Mouse (Mus musculus) telencephalon, adult 2 months (tissue): ENCODE data around the gene Gm10778.
A peak's percentile ranks its signal among the peaks of the same experiment; 100 is the strongest.

Source experiments
- DNase-seq: peaks from one replicate; pipeline ENCODE4 v3.0.0-alpha.2; 2011; ENCODE audit warnings: low read depth, low spot score

The Gm10778 gene

DNA sequence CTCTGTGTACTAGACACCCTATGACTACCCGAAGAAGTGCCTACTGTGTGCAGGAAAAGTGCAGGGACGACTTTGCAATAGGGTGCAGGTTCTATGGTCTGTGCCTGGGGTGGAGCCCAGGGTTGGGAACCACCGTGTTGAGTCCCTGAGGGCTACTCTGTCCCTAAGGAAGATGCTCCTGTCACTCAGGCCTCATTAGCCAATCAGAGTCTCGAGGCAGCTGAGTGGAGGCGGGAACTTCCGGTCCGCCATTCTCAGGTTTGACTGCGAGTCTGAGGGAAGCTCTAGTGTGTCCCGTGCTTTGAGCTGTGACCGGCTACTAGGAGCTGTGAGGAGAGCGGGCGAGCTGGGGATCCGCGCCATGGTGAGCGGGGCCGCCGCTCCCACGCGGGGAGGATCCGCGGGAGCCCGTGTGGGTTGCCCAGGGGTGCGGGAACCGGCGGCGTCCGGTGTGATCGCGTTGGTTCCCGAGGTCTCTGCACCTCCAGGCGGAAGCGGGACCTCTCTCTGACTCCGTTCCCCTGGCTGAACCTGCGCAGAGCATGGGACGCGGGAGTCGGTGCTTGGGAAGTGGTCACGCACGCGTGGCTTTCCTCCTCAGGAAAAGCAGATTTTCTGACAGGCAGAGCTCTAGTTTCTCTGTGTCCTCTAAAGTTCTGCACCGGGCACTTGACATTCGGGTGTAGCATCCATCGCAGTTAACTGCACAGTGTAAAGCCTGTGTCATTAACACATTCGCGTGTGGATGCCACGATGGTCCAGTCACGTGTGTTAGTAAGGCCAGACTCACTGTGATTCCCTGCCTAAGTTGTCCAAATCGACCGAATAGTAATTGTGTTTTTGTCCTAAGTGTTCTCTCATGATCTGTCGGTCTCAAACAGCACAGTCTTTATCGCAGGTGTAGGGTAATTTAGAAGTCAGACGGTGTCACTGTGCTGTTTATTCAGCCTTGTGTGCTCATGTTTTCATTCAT is at the start of gene Gm10778:
Gm10778 (plus strand) TSS at position 257 of the 973 bp plus-strand sequence.
- DNase-seq, result peak; percentile 87

DNA sequence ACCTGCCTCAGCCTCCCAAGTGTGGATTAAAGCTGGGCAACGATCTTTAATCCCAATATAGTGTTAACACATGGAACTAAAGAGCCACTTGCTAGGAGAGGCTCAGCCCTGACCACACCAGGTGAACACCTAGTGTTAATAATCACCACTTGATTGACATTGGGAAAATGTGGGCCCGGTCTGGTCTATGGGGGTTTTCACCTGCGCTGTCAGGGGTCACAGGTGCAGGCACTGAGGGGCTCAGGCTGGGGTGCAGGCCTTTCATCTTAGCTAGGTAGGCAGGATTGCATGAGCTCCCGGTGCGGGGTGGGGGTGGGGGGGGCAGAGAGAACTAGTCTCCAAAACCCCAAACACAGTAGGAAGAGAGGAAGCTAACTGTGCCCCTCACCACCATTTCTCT is 49.2 kb upstream of the Gm10778 start:
- no peak for DNase-seq

GRCm38 (mm10) chr10:81600096-81600495 is 48.8 kb upstream of the Gm10778 start:
- no peak for DNase-seq

DNA sequence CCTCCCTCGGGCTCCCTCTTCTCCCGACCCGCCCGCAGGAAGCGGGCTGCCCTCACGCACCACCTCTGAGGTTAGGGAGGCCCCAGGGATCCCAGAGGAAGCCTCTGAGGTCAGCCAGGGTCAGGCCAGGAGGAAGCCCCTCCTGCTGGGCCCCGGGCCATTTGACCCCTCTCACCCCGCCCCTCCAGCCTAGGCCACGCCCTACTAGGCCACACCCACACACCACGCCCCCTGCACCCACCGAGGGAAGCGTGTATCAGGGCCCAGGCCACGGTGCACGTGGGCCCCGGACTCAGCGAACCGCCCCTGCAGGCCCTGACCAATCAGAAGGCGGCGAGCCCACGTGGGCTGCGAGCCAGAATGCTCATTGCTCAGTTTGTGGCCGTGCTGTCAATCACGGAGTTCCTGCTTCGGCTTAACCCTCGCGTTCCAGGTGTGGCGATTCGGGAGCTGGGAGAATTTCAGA is 48.1 kb upstream of the Gm10778 start, which contains the start of gene Tle6:
Tle6 (minus strand) TSS at position 336 of the 466 bp plus-strand sequence.
- peak; percentile 84 for DNase-seq

- no peak for DNase-seq
Observed at GRCm38 (mm10) chr10:81601396-81601905, 47.4 kb upstream of the Gm10778 start.

GRCm38 (mm10) chr10:81602741-81603151 is 46.1 kb upstream of the Gm10778 start:
- no peak for DNase-seq

DNA sequence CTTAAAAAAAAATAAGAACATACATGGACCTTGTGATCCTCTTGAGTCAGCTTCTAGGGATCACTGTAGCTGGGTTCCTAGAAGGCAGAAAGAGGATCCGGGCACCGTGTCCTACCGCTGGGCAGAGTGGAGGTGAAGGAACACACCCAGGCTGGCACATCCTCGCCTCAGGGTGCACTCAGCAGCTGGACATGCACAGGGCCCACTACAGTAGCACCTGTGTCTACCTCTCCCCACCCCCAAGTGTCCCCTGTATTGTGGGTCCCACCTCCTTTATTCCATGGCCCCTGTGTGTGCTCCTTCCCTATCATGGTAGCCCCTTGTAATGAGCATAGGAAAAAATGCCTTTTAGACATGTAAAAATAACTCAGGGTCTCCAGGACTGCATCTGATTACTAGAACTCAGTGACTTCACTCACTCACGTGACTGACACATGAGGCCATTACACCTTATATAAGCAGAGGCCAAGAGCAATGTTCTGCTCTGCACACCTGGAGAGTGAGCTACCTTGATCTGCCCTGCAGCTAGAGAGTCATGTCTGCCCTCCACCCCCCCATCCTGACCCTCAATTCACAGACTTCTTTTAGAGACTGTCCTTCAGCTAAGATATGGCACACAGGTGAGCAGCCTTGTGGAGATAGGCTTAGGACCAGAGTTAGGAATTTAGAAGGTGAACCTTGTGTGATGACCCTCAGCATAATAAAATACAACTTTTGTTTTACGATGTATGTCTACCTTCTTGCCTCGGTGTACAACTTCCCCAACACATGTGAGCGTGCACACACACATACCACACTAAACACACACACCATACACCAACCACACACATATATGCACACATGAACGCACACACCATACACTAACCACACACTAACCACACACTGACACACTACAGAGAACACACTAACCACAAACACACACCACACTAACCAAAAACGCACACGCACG is 44.6 kb upstream of the Gm10778 start:
- DNase-seq, result no peak

DNA sequence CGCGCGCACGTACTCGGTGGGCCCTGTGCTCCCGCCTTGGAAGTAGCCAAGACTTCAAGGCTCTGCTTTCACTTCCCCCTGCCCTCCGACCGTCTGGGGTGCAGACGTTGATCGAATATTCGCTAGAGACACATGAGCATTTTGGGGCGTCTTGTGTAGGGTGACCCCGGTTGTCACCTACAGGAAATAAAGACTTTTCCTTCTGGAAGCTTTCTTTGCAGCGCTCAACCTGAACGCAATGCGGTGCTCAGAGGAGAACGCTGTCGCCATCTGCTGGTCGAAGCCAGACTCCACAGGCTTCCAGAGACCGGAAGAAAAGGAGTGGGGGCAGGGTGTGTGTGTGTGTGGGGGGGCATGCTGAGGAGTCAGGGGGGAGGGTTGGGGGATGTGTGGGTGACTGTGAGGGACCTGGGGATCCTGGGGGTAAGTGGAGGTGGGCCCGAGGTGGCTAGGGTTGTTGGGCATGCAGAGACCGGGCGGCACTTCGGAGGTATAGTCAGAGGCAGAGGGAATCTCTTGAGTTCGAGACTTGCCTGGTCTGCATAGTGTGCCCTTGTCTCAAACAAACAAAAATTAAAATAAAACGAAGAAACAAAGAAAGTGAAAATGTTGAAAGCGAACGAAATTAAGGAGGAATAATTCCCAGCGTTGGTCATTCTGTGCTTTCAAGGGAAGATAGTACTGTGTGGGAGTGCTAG is 43.7 kb upstream of the Gm10778 start:
- DNase-seq, result peak; percentile 67

- no peak for DNase-seq
Observed at GRCm38 (mm10) chr10:81605666-81605973, 43.2 kb upstream of the Gm10778 start.

DNA sequence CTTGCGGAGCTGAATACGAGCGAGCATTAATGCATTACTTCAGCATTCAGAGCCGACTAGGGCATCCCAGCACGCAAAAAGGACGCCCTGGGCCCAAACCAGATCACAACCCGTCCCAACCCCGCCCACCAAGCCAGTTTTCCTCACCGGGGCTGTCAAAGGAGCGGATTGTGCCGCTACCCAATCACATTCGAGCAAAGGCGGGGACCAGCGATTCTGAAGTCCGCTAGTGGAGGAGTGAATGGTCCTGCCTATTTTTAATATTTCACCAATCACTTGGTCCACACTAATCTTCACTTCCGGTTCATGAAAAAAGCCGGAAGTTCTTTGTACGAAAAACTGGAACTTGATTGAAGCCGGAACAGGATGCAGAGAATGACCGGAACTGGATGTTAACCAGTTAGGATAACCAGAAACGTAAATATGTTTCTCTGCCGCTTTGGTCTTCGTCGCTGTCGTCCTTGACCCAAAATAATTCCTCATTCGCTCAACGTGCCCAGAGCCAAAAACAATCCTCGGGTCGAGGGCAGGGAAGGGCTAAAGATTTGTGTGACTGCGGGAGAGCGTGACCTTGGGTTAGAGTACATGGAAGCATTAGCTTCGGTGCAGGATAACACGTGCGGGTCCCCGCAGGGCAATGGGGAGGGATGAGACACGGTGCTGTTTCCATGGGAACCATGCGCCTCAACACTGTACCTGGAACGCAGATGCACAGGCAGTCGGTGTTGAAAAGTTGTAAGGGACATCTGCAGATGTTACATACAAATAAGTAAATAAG is 42.7 kb upstream of the Gm10778 start, which contains the start of gene BC025920:
BC025920 (plus strand) TSS at position 297 of the 778 bp plus-strand sequence.
- DNase-seq, result peak; percentile 99

DNA sequence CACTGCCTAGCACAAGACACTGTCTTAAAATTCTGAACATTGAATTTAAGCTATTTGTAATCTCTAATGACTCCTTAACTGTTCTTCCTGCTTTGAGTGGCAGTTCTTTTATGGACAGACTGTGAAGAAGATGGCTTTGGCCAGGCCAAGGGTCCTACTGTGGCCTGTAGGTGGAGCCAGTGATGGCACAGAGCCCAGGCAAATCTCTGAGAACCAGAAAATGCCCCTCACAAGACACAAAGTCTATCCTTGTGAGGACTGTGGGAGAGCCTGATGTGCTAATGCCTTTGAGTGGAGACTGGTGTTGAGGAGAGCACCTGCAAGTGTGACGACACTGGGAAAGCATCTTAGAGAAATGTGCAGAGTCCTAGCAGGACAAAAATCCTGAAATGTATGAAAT is 40.6 kb upstream of the Gm10778 start:
- no peak for DNase-seq

DNA sequence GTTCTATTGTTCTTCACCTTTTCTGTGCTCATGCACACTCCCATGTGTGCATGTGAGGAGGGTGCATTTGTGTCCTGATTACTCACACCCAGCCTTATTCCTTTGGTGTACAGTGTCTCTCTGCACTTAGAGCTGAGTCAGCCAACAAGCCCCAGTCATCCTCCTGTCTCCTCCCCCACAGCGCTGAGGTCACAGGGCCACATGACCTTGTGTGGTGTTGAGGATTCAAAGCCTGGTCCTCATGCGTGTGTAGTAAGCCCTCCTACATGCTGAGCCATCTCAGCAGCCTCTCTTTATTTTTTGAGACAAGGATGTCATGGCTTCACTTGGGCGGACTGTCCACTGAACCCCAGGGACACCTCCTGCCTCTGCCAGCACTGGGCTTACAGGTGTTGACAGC is 36.1 kb upstream of the Gm10778 start:
- no peak for DNase-seq

GRCm38 (mm10) chr10:81615486-81615885 is 33.4 kb upstream of the Gm10778 start:
- no peak for DNase-seq

DNA sequence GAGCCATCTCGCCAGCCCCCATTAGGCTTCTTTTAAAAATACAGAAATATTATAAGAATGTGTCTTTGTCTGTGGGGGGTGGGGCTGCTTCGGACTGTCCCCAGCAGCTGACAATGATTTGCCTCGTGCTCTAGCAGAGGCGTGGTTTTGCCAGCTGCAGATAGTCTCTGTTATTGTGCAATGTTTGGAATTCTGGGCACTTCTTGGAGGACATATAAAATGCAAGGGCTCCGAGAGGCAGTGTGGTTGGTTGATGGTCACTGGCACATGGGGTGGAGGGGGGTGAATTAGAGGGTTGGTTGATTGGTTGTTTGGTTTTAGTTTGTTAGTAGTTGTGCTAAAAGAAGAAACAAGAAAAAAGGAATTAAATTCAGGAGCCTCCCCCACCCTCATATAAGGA is 28.9 kb upstream of the Gm10778 start:
- DNase-seq, result no peak

- no peak for DNase-seq
Observed at GRCm38 (mm10) chr10:81620786-81621185, 28.1 kb upstream of the Gm10778 start.

DNA sequence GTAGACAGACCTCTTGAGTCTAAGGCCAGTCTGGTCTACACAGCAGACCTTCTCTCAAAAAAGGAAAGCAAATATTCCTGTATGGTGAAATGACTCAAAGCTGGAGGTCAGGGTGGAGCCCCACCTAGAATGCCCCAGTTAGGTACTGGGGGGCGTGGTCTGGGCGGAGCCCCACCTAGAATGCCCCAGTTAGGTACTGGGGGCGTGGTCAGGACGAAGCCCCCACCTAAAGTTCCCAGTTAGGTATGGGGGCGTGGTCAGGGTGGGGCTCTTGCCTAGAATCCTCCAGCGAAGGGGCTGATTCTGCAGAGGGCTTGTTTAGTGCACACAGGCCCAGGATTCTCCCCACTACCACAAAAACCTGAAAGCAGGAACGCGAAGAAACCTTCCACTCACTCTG is 25.4 kb upstream of the Gm10778 start:
- no peak for DNase-seq

DNA sequence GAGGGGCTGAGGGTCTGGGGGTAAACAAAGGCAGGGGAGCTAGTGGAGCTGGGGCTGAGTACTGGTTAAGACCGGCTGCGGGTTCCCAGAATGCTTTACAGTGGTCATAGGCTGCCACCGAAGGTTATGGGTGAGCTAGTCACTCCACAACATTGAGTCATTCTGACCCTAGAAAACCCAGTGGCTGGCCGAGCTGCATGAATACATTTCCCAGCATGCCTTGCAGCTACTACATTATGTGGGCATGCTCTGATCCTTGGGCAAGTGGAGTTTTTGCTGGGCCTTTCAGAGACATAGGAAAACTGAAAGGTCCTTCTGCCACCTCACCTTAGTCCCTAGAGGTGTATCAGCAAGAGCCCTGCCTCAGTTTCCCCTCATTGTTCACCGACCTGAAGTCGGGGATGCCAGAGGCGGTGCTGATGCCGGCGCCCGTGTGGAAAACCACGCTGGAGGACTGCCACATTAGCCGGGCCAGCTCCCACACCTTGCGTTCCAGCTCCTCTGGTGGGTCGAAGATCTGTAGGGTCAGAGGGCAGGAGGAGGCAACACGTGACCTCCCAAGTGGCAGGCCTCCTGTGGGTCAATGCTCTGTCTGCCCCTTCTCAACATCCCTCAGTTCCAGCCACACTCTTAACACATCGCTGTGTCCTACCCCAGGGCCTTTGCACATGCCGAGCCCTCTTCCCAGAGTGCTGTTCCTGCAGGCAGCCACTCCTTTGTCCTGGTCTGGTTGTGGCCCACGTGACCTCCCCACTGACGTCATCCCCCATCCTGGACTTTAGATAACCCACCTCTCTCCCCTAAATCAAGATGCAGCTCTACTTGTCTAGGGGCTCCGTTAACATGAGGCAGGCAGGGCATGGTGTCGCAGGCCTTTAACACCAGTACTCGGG is 22.5 kb upstream of the Gm10778 start:
- DNase-seq, result no peak

- peak; percentile 97 for DNase-seq
Observed at GRCm38 (mm10) chr10:81626994-81627835, 21.6 kb upstream of the Gm10778 start, which contains the start of gene Sirt6. Gene Sirt6 (minus strand): TSS chr10:81627797.
